Mouse (Mus musculus) lung, embryonic 14.5 days (tissue): ENCODE data around the gene Dis3. TPM values are rescaled to one million over a fixed set of nuclear protein-coding genes. Genes with fewer than 3 reads are reported as not detected.

ENCODE experiments used
- ATAC-seq: fragments of 200-750 bp; cut with Nextera tagmentation; 2 replicates; pipeline ENCODE4 v1.8.0; 2017; ENCODE audit warnings: mild to moderate bottlenecking, moderate TSS enrichment, moderate library complexity; ENCODE audit not compliant: insufficient read depth
- DNase-seq: peaks from one replicate; pipeline ENCODE4 v3.0.0-alpha.2; 2015
- H3K27ac ChIP-seq: fragments of 300-500 bp; sonication (generic); 2 replicates; pipeline ENCODE4 v1.5.1; 2014; ENCODE audit warnings: low read depth, mild to moderate bottlenecking, moderate library complexity
- H3K27me3 ChIP-seq: fragments of 300-500 bp; sonication (generic); 2 replicates; pipeline ENCODE4 v1.6.1; 2014; ENCODE audit warnings: low read length, control low read depth; ENCODE audit not compliant: insufficient read depth
- H3K36me3 ChIP-seq: fragments of 300-500 bp; sonication (generic); 2 replicates; pipeline ENCODE4 v1.6.1; 2014; ENCODE audit warnings: control low read depth; ENCODE audit not compliant: insufficient read depth
- H3K4me1 ChIP-seq: fragments of 300-500 bp; sonication (generic); 2 replicates; pipeline ENCODE4 v1.6.1; 2014; ENCODE audit warnings: antibody characterized with exemption, control low read depth; ENCODE audit not compliant: insufficient read depth
- H3K4me2 ChIP-seq: fragments of 300-500 bp; sonication (generic); 2 replicates; pipeline ENCODE4 v1.6.1; 2014; ENCODE audit warnings: mild to moderate bottlenecking
- H3K4me3 ChIP-seq: fragments of 300-500 bp; sonication (generic); 2 replicates; pipeline ENCODE4 v1.5.1; 2014; ENCODE audit warnings: low read depth, low read length
- H3K9ac ChIP-seq: fragments of 300-500 bp; sonication (generic); 2 replicates; pipeline ENCODE4 v1.6.1; 2014
- H3K9me3 ChIP-seq: fragments of 300-500 bp; sonication (generic); 2 replicates; pipeline ENCODE4 v1.6.1; 2016; ENCODE audit warnings: low read depth, low read length, control low read depth
- CTCF ChIP-seq: IDR thresholded peaks from 2 replicates; pipeline ENCODE4 v1.5.1; 2016; ENCODE audit warnings: antibody characterized with exemption, low read depth
- WGBS: fragments of 180-500 bp; shearing (Covaris S2); extraction: QIAGEN DNeasy Blood & Tissue Kit; methylation state at CpG from one replicate; pipeline ENCODE4 v1.1.7; 2014; 5-methylcytosine and 5-hydroxymethylcytosine counted together
- polyA plus RNA-seq: library from polyadenylated mRNA; unstranded; fragments of >200 nt; fragmentation: Nextera tagmentation; extraction: Ambion mirVana; gene quantifications from 2 replicates; pipeline ENCODE4 v1.2.1, GENCODE M21; 2014

Gene Dis3
- polyA plus RNA-seq, 1 experiment from 2014 or later = 45.7 TPM

DNA sequence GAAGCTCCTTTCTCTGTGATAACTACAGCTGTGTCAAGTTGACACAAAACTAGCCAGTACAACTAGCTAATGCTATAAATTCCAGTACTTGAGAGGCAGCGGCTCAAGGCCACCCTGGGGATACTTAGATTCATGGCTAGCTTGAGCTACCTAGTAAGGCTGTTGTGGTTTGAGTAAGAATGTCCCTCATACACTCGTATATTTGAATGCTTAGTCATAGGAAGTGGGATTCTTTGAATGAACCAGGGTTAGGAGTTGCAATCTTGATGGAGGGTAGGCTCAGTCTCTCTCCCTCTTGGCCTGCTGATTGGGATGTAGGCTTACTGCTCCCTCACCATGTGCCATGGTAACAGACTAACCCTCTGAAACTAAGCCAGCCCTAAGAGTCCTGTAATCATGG, 36.5 kb downstream of the Dis3 start:
- DNase-seq (no peak), ATAC-seq (no peak)
- no peak overlapping the region for H3K27ac ChIP-seq
- no peak overlapping the region for H3K9ac ChIP-seq
- H3K27me3 ChIP-seq = no peaks in the 10 kb centered on the region
- H3K4me1 ChIP-seq = no peaks in the 10 kb centered on the region
- no peak for TF ChIP-seq CTCF
- no peaks in the 10 kb centered on the region for H3K9me3 ChIP-seq
- peaks cover 59% of the 10 kb centered on the region for H3K36me3 ChIP-seq
- 88% methylated on average over 2 of the region's 2 CpGs for WGBS
- H3K4me2 ChIP-seq = no peak overlapping the region
- no peak overlapping the region for H3K4me3 ChIP-seq

DNA sequence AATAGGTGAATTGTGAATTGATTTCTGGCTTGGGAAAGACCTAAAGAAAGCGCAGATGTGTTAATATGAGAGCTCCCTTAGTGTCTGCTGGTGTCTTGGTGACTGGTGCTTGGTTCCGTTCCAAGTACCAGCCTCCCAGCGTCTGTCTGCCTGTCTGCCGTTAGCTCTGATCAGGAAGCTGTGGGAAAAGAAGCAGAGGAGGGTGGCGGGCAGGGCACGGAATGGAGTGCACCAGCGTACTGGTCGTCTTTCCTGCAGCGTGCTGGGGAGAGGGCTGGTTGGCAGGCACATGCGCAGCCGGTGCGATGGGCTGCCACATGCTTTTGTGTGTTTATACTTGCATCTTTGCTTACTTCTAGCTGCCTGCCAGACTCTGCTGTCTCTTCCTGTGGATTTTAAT, 39.0 kb downstream of the Dis3 start:
- ATAC-seq (no peak), DNase-seq (no peak)
- no peak overlapping the region for H3K9ac ChIP-seq
- no peaks in the 10 kb centered on the region for H3K4me1 ChIP-seq
- no peak for TF ChIP-seq CTCF
- no peaks in the 10 kb centered on the region for H3K9me3 ChIP-seq
- no peaks in the 10 kb centered on the region for H3K27me3 ChIP-seq
- no peak overlapping the region for H3K4me2 ChIP-seq
- H3K4me3 ChIP-seq = no peak overlapping the region
- H3K36me3 ChIP-seq = peaks cover 57% of the 10 kb centered on the region
- 84% methylated on average over 12 of the region's 12 CpGs for WGBS
- H3K27ac ChIP-seq = no peak overlapping the region

DNA sequence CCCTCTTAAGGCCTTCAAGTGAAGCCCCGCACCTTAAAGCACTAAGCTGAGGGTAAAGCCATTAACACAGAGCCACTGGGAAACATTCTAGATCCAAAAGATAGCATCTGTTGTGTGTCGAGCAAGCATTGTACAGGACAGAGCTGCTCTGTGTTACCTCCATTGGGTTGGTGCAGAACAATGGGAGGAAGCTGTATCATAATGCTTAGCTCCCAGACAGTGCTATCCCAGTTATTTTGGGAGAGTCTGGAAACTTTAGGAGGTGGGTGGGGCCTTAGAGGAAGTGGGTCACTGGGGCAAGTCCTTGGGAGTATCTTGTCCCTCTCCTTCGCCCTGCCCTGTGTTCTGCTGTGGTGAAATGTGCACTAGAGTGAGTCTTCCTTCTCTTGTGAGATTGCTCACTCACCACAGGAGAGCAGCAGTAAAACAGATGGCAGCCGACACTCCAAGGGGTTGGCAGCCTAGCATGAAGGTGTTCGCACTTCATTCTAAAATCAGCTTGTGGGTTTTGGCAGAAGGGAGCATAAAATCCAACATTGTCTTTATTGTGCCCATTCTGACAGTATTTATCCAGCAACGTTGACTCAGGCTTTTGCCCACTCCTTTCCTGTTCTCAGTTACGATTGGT, 40.5 kb downstream of the Dis3 start:
- ATAC-seq (peak; percentile 82), DNase-seq (no peak)
- H3K4me2 ChIP-seq = no peak overlapping the region
- H3K9ac ChIP-seq = no peak overlapping the region
- H3K9me3 ChIP-seq = no peaks in the 10 kb centered on the region
- H3K4me1 ChIP-seq = no peaks in the 10 kb centered on the region
- H3K36me3 ChIP-seq = peaks cover 59% of the 10 kb centered on the region
- 83% methylated on average over 7 of the region's 7 CpGs for WGBS
- H3K27me3 ChIP-seq = no peaks in the 10 kb centered on the region
- TF ChIP-seq CTCF = no peak
- H3K27ac ChIP-seq = peak overlapping the region; percentile 52; the same call in 1 of the 2 replicates
- no peak overlapping the region for H3K4me3 ChIP-seq

DNA sequence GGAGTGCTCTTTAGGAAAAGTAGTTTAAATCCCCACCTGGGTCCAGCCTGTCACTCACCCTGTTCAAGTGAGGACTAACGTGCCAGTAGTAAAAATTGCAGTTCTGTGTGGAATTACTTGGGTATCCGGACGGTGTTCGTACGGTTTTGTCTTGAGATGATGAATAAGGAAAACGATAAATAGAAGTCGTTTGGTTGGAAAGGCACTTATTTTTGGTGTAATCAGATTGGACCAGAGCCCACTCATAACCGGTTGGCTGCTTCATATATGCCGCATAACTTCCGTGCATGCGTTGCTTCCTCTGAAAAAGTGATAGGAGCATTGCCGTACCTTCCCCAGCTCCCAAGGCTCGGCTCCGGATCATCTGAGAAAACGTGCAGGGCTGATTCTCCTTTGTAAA, 52.8 kb downstream of the Dis3 start:
- under 1% methylated on average over 15 of the region's 15 CpGs for WGBS

DNA sequence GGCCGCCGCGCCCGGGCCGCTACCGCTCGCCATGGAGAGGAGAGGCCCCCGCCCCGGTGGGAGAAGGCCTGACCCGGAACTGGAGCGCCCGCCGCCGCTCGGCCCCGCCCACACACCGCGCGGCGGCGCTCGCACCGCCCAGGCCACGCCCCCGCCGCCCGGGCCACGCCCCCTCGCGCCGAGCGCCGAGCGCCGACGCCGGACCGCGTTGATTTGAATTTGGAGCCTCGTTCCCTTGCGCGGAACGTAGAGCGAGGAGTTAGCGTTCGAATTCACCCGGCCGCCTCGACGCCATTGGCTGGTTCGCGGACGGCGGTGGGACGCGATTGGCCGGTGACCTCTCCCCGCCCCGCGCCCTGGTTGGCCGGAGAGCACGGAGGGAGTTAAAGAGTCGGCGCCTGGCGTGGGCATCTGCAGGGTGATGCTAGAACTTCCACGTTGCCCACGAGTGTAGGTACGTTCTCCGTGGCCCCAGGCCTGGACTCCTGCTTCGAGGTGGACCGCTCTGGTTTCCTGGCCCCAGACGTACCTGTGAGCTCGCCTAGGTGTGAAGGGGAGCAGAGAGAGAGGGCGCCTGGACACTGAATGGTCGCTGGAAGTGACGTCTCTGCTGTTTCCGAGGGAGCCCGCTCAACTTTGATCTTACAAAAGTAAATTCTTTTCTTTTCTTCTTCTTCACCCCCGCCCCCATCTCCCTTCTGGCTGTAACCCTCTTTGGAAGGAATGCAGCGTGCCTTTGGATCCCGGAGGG, 53.4 kb downstream of the Dis3 start, which contains the start of the genes Mzt1 and Bora:
Gene Mzt1, minus strand, starts transcription at position 104 of the 751 bp plus-strand sequence.
Gene Bora, plus strand, starts transcription at position 192 of the 751 bp plus-strand sequence.
- peaks cover 13% of the 10 kb centered on the region for H3K36me3 ChIP-seq
- H3K9me3 ChIP-seq = no peaks in the 10 kb centered on the region
- WGBS = under 1% methylated on average over 74 of the region's 81 CpGs
- peaks cover 11% of the 10 kb centered on the region; the same call in 1 of the 2 replicates for H3K4me1 ChIP-seq
- peak; percentile 97 for ATAC-seq
- peak within 1 kb of the TSS; percentile 97 for H3K9ac ChIP-seq
- H3K4me2 ChIP-seq = peak within 1 kb of the TSS; percentile 73
- no peak for TF ChIP-seq CTCF
- DNase-seq = peak; percentile 97
- peak within 1 kb of the TSS; percentile 97 for H3K27ac ChIP-seq
- no peaks in the 10 kb centered on the region for H3K27me3 ChIP-seq
- H3K4me3 ChIP-seq = peak within 1 kb of the TSS; percentile 97

More for the DNA sequence above, 52.8 kb downstream of the Dis3 start:
- H3K4me1 ChIP-seq = peaks cover 11% of the 10 kb centered on the region; the same call in 1 of the 2 replicates
- peak; percentile 39; the same call in 1 of the 2 replicates for ATAC-seq
- TF ChIP-seq CTCF = no peak
- H3K27me3 ChIP-seq = no peaks in the 10 kb centered on the region
- H3K9ac ChIP-seq = peak overlapping the region; percentile 66
- H3K27ac ChIP-seq = peak overlapping the region; percentile 97
- H3K9me3 ChIP-seq = no peaks in the 10 kb centered on the region
- H3K4me2 ChIP-seq = peak overlapping the region; percentile 73
- DNase-seq = peak; percentile 63
- peaks cover 18% of the 10 kb centered on the region for H3K36me3 ChIP-seq
- H3K4me3 ChIP-seq = peak overlapping the region; percentile 97

DNA sequence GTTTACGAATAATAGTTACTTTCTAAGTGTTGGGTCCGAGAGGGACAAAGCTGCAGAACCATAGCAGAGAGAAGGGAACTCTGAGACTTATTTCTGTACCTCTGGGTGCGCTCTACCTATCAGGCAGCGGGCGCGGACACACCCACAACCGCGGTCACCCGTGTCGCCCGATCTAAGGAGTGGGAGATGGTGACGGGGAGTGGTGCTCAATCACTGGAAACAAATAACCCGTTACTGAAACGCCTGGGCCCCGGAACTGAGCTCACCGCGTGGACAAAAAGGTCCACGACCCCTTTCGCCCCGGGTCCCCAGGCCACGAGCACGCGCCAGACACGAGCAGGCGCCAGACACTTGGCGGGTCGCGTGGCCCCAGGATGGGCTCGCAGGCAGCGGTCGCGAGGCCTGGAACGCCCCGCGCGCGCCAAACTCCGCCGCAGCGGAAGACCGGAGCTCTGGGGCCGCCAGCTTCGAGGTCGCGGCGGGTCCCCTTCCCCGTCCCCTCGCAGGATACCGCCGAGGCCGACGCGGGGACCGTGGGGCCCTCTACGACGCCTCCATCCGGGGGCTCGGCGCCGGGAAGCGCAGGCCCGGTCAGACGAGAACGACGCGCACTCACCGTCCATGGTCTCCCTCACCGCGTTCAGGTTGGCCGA, 54.1 kb downstream of the Dis3 start:
- DNase-seq = peak; percentile 46
- peaks cover 11% of the 10 kb centered on the region; the same call in 1 of the 2 replicates for H3K4me1 ChIP-seq
- WGBS = under 1% methylated on average over 68 of the region's 70 CpGs

More for the DNA sequence above, 54.1 kb downstream of the Dis3 start:
- no peak for TF ChIP-seq CTCF
- Histone ChIP-seq H3K27ac (peak overlapping the region; percentile 97), H3K9me3 (no peaks in the 10 kb centered on the region), H3K36me3 (peaks cover 7% of the 10 kb centered on the region), H3K9ac (peak overlapping the region; percentile 97), H3K4me2 (peak overlapping the region; percentile 73), H3K27me3 (no peaks in the 10 kb centered on the region), H3K4me3 (peak overlapping the region; percentile 97)
- peak; percentile 17; the same call in 1 of the 2 replicates for ATAC-seq
